Mouse (Mus musculus) brain, embryonic 14.5 days (tissue): ENCODE results near the gene Spats2.

Experiments
- CTCF ChIP-seq: fragments of 200-500 bp; IDR thresholded peaks from 2 replicates; pipeline ENCODE4 v1.5.1; 2012; ENCODE audit warnings: inconsistent platforms, mild to moderate bottlenecking, moderate library complexity, borderline replicate concordance; ENCODE audit not compliant: insufficient read depth, insufficient read length; ENCODE audit errors: extremely low read depth
- POLR2A ChIP-seq: fragments of 200-500 bp; IDR thresholded peaks from 2 replicates; pipeline ENCODE4 v1.6.1; 2012; ENCODE audit warnings: mild to moderate bottlenecking, inconsistent platforms, borderline replicate concordance; ENCODE audit not compliant: poor library complexity, insufficient read depth, insufficient read length, severe bottlenecking; ENCODE audit errors: extremely low read depth

DNA sequence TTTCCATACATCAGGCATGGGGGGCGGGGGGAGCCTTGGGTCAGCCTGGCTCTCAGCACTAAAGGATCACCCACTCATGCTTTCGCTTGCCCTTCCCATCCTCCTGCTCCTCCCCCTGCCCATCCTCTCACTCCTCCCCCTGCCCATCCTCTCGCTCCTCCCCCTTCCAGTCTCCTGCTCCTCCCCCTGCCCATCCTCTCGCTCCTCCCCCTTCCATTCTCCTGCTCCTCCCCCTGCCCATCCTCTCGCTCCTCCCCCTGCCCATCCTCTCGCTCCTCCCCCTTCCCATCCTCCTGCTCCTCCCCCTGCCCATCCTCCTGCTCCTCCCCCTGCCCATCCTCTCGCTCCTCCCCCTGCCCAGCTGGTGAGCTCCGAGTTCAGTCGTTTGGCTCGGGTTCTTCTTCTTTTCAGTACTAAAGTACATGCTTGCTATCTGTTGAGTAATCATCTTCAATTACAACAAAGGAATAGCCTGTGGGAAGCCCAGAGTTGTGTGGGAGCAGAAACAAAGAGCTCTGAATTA lies 134.1 kb downstream of the Spats2 start:
- TF ChIP-seq CTCF = no peak
- TF ChIP-seq POLR2A = no peak
